Mouse (Mus musculus): Measurements from ENCODE around the gene Sobp.

DNA sequence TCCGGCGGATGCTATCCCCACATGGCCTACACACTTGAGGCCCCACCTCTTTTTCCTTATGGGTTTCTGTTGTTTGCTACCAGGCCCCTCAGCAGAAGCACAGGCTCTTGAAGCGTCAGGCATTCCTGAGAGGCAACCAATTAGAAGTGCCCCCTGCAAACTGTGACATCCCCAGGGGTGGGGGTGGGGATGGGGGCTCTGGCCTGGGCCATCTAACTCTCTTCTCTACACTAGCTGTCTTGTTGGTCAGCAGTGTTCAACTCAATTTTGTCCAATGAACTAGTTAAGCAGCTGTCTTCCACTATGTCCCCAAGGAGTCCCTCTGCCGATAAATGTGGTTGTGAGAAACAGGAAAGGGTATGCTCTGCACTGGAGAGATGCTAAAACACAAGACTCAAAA, 169.3 kb downstream of the Sobp start:
- no peak for TF ChIP-seq POLR2A (IDR thresholded peaks at IDR 0.05; ENCODE audit: insufficient read depth, low read depth, low read length)
- no peak for TF ChIP-seq CTCF (IDR thresholded peaks at IDR 0.05; ENCODE audit: insufficient read depth, low read depth, low read length)

Measured in olfactory bulb, adult 2 months (tissue).